Mouse (Mus musculus) small intestine, adult 2 months (tissue): Measurements from ENCODE around the gene Itgb3. TPM values are rescaled to one million over a fixed set of nuclear protein-coding genes. Genes with fewer than 3 reads are reported as not detected.

Experiments
- H3K27ac ChIP-seq: fragments of 200-500 bp; 2 replicates; pipeline ENCODE4 v1.5.1; 2012; ENCODE audit warnings: low read depth, low read length, control low read depth, inconsistent platforms; ENCODE audit not compliant: insufficient read depth
- H3K27me3 ChIP-seq: fragments of 200-500 bp; 2 replicates; pipeline ENCODE4 v1.6.1; 2012; ENCODE audit warnings: mild to moderate bottlenecking, moderate library complexity, low read length, inconsistent platforms; ENCODE audit not compliant: control insufficient read depth, insufficient read depth
- H3K36me3 ChIP-seq: fragments of 200-500 bp; 2 replicates; pipeline ENCODE4 v1.6.1; 2012; ENCODE audit warnings: mild to moderate bottlenecking, low read length, control low read depth, inconsistent platforms; ENCODE audit not compliant: control insufficient read depth, insufficient read depth
- H3K4me1 ChIP-seq: fragments of 200-500 bp; 2 replicates; pipeline ENCODE4 v1.6.1; 2012; ENCODE audit warnings: low read length, inconsistent platforms, mixed read lengths; ENCODE audit not compliant: control insufficient read depth, insufficient read depth, insufficient read length
- H3K4me3 ChIP-seq: fragments of 200-500 bp; 2 replicates; pipeline ENCODE4 v1.5.1; 2012; ENCODE audit warnings: low read depth, mild to moderate bottlenecking, control low read depth, inconsistent platforms, low read length, moderate library complexity
- CTCF ChIP-seq: fragments of 200-500 bp; IDR thresholded peaks from 2 replicates; pipeline ENCODE4 v1.5.1; 2012; ENCODE audit warnings: low read depth, mild to moderate bottlenecking, control low read depth, inconsistent platforms, low read length, moderate library complexity, mixed read lengths; ENCODE audit not compliant: insufficient replicate concordance, insufficient read length; ENCODE audit errors: extremely low read depth
- POLR2A ChIP-seq: fragments of 200-500 bp; IDR thresholded peaks from 2 replicates; pipeline ENCODE4 v1.6.1; 2012; ENCODE audit warnings: low read depth, mild to moderate bottlenecking, control low read depth, inconsistent platforms, low read length, moderate library complexity
- WGBS: fragments of 180-500 bp; shearing (Covaris S2); methylation state at CpG from one replicate; pipeline ENCODE4 v1.1.7; 2018; 5-methylcytosine and 5-hydroxymethylcytosine counted together
- polyA plus RNA-seq: library from polyadenylated mRNA; depleted of rRNA; stranded (reverse); fragments of >200 nt; gene quantifications from 2 replicates; pipeline ENCODE4 v1.2.3, GENCODE M21; 2012

Gene Itgb3
- polyA plus RNA-seq, 1 experiment, result 7.2 TPM

- WGBS, result 80% methylated on average over 5 of the region's 5 CpGs
- no peak overlapping the region for H3K27ac ChIP-seq
- H3K4me1 ChIP-seq, result peaks cover 10% of the 10 kb centered on the region; the same call in 1 of the 2 replicates
- H3K36me3 ChIP-seq, result no peaks in the 10 kb centered on the region; the same call in 1 of the 2 replicates
- TF ChIP-seq POLR2A (no peak), CTCF (no peak)
- H3K4me3 ChIP-seq, result no peak overlapping the region
- H3K27me3 ChIP-seq, result no peaks in the 10 kb centered on the region
Measured at GRCm38 (mm10) chr11:104628566-104628965, 20.8 kb downstream of the Itgb3 start.

DNA sequence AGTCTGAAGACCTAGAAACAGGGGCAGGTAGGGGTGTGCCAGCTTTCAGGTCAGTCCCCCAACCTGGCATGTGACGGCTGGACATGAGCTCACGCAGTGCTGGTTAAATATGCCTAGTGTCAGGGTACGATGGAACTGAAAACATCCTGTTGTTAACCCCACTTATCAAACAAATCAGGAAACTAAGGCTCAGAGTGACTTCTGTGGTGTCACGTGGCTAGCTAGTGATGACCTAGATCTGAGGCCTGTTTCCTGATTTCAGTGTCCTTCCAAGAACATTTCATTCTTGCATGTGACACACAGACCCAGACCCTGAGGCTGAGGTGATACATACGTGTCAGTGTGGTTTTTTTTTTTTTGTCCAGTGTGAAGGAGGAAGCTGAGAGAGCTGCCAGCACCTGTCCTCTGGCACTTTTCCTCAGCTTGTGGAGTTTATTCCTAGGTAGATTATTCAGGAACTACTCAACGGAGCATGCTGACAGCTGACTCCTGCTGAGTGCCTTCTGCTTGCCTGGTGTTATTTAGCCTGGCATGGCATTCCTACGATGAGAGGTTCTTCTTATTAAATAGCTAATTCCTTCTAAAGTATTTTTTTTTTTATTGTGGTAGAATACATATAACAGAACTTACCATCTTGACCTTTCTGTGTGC lies 22.5 kb downstream of the Itgb3 start:
- H3K4me3 ChIP-seq, result no peak overlapping the region
- no peak for TF ChIP-seq POLR2A
- TF ChIP-seq CTCF, result no peak
- no peak overlapping the region for H3K27ac ChIP-seq
- 54% methylated on average over 7 of the region's 7 CpGs for WGBS
- no peaks in the 10 kb centered on the region for H3K27me3 ChIP-seq
- no peaks in the 10 kb centered on the region; the same call in 1 of the 2 replicates for H3K36me3 ChIP-seq
- H3K4me1 ChIP-seq, result 0 out of 2 replicates have a peak, but pooled peaks cover 5% of the 10 kb centered on the region

- Histone ChIP-seq H3K36me3 (no peaks in the 10 kb centered on the region; the same call in 1 of the 2 replicates), H3K4me1 (0 out of 2 replicates have a peak, but pooled peaks cover 3% of the 10 kb centered on the region), H3K27me3 (no peaks in the 10 kb centered on the region), H3K27ac (no peak overlapping the region), H3K4me3 (no peak overlapping the region)
- TF ChIP-seq POLR2A (no peak), CTCF (no peak)
- 61% methylated on average over 1 of the region's 1 CpGs for WGBS
Measured at GRCm38 (mm10) chr11:104631306-104631705, 23.5 kb downstream of the Itgb3 start.

- Histone ChIP-seq H3K27me3 (no peaks in the 10 kb centered on the region), H3K4me1 (no peaks in the 10 kb centered on the region), H3K4me3 (no peak overlapping the region), H3K36me3 (no peaks in the 10 kb centered on the region; the same call in 1 of the 2 replicates), H3K27ac (no peak overlapping the region)
- WGBS, result 80% methylated on average over 14 of the region's 14 CpGs
- TF ChIP-seq CTCF (no peak), POLR2A (no peak)
Measured at GRCm38 (mm10) chr11:104637010-104637409, 29.2 kb downstream of the Itgb3 start.

DNA sequence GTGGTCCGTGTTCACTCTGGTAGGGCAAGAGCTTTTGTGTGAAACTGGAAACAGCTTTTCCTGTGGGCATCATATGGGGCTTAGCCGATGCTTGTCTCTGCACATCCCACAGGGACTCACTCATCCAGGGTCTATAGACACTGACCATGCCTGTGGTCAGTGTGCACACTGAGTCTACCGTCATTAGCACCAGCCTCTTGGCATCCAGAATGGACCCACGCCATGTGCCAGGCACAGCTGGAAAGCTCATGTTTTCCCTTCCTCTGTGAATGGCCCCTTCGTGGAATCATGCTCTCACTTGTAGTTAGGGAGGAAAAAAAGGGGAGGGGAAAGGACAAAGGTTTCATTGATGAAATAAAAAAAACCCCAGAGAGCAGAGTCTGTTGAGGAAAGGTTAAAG lies 30.2 kb downstream of the Itgb3 start:
- TF ChIP-seq CTCF (no peak), POLR2A (no peak)
- Histone ChIP-seq H3K4me1 (no peaks in the 10 kb centered on the region), H3K27ac (no peak overlapping the region), H3K27me3 (no peaks in the 10 kb centered on the region), H3K4me3 (no peak overlapping the region), H3K36me3 (no peaks in the 10 kb centered on the region; the same call in 1 of the 2 replicates)
- 72% methylated on average over 5 of the region's 5 CpGs for WGBS

DNA sequence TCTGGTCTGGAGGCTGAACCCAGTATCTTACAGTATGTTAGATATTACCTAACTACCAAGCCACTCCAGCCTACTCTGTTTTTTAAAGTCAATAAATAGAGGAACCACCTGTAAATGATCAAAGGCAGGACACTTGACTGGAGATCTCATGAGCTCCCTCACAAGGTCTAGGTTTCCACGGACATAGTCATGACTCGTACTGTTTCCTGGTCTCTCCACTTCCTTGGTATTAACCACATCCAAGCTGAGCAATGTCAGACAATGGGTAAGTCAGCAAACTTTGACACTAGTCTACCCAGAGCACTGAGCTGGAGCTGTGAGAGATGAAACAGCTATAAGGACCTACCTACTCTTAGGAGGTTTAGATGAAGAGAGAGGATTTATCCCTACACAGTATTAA lies 31.1 kb downstream of the Itgb3 start:
- Histone ChIP-seq H3K27ac (no peak overlapping the region), H3K27me3 (no peaks in the 10 kb centered on the region), H3K4me3 (no peak overlapping the region), H3K4me1 (no peaks in the 10 kb centered on the region), H3K36me3 (no peaks in the 10 kb centered on the region; the same call in 1 of the 2 replicates)
- WGBS, result 50% methylated on average over 2 of the region's 2 CpGs
- TF ChIP-seq POLR2A, result no peak
- TF ChIP-seq CTCF, result no peak

DNA sequence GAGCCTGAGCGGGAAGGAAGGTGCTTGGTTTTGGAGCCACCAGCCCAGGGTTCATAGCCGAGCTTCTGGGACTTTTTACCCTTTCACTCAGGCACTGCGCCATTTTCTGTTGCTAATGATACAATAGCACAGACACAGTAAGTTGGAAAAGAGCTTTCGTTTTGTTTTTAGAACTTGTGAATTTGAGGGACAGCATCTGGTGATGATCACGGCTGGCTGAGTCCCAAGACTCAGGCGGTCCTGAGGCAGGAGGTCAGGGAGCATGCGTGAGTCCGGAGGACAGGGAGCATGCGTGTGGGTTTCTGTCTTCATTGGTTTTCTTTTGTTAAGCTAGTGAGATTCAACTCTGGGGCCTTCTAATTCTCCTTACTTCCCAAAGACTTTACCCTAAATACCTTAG lies 31.8 kb downstream of the Itgb3 start:
- H3K27me3 ChIP-seq, result no peaks in the 10 kb centered on the region
- TF ChIP-seq CTCF, result no peak
- TF ChIP-seq POLR2A, result no peak
- WGBS, result 81% methylated on average over 9 of the region's 9 CpGs

More for the DNA sequence above, 31.8 kb downstream of the Itgb3 start:
- Histone ChIP-seq H3K4me1 (no peaks in the 10 kb centered on the region), H3K36me3 (no peaks in the 10 kb centered on the region; the same call in 1 of the 2 replicates), H3K4me3 (no peak overlapping the region), H3K27ac (no peak overlapping the region)
